In the genomic region with DNA sequence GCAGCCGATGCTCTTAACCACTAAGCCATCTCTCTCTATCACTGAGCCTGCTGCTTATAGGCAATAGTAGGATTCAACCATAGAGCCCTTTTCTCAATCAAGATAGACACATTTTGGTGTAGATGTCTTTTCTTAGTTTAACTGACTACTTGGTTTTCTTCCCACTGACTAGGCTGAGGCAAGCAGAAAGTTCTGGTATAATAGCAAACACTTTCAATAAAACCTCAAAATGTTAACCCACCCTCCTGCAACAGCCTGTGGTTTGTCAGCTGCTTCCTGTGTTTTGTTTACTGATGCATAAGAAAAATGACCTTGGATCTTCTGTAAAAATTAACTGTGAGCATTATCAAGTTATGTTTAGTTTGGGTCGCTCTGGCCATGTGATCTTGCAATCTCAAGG, we compare ENCODE assay signal across 22 mouse cellular contexts. TPM values are rescaled to one million over a fixed set of nuclear protein-coding genes. Genes with fewer than 3 reads are reported as not detected.
A peak's percentile ranks its signal among the peaks of the same experiment; 100 is the strongest.
DNase-seq lines count a peak whose midpoint lies in the region; ATAC-seq lines count a peak whose summit lies in the region.
"Had no signal": no experiment of that assay in that cellular context is flagged by ENCODE, and none has a peak within 500 bp of the region (broad histone marks: within the 10 kb centered on the region; RNA-seq: fewer than 3 reads in every experiment).

No protein-coding gene starts in this region.

- H3K27me3 ChIP-seq in splenic B cell, adult 2 months (ENCODE audit: control insufficient read depth, insufficient read depth, low read length, poor library complexity, severe bottlenecking) = no peaks in the 10 kb centered on the region
- H3K27me3 ChIP-seq: embryonic facial prominence, embryonic 13.5 days; forebrain, embryonic 12.5 days; forebrain, embryonic 15.5 days; hindbrain, embryonic 12.5 days; hindbrain, embryonic 15.5 days had no signal

- peak; percentile 41 for ATAC-seq in CD4-positive, CD25-positive, alpha-beta regulatory T cell, adult 4 months
- peak; percentile 63 for ATAC-seq in activated CD4-positive, CD25-positive, alpha-beta regulatory T cell, adult 4 months
- ATAC-seq: forebrain, embryonic 15.5 days had no signal

- no peaks in the 10 kb centered on the region for H3K36me3 ChIP-seq in splenic B cell, adult 2 months (ENCODE audit: control insufficient read depth, insufficient read depth, low read length, poor library complexity, severe bottlenecking)
- H3K36me3 ChIP-seq: embryonic facial prominence, embryonic 10.5 days; forebrain, embryonic 12.5 days; forebrain, embryonic 15.5 days; hindbrain, embryonic 12.5 days had no signal

- DNase-seq in thymus, postnatal 25 days = peak; percentile 6
- DNase-seq in thymus, postnatal 4 days = no peak
- DNase-seq in splenic B cell, adult 2 months (ENCODE audit: low read depth, low spot score) = peak; percentile 45
- no peak for DNase-seq in cerebellum, postnatal 14 days
- no peak for DNase-seq in spleen, adult 18-20 months
- no peak for DNase-seq in lung, postnatal 10 days
- DNase-seq: adrenal gland, adult 2 months; adrenal gland, postnatal 14 days; cerebellum, adult 11 months; cerebellum, adult 2 months; cerebellum, adult 9-11 months; cerebellum, postnatal 36 days; embryo, embryonic 11 days; gastrocnemius, postnatal 25 days had no signal

RNA-seq across cellular contexts. Expression of gene Cdyl2, which starts 11.3 kb away (rescaled TPM):
- polyA plus RNA-seq in CD4-positive, CD25-positive, alpha-beta regulatory T cell, adult 4 months (2017; shearing (Covaris generic)) = 10 to 100 TPM; 11.2 to 18.0 TPM
- polyA plus RNA-seq in activated CD4-positive, CD25-positive, alpha-beta regulatory T cell, adult 4 months (2017; shearing (Covaris generic)) = 10 to 100 TPM; 12.0 to 14.9 TPM

Comparison
In these comparisons a context has a peak if more than half of its experiments do, and no peak if none do; other contexts are left out.
1. DNase-seq: peak in thymus, postnatal 25 days (single experiment) and splenic B cell, adult 2 months (single experiment); none in thymus, postnatal 4 days (single experiment), cerebellum, postnatal 14 days (0 of 2), spleen, adult 18-20 months (0 of 2) and lung, postnatal 10 days (single experiment).